Mouse (Mus musculus): ENCODE data around the gene Chchd2.

The Chchd2 gene

DNA sequence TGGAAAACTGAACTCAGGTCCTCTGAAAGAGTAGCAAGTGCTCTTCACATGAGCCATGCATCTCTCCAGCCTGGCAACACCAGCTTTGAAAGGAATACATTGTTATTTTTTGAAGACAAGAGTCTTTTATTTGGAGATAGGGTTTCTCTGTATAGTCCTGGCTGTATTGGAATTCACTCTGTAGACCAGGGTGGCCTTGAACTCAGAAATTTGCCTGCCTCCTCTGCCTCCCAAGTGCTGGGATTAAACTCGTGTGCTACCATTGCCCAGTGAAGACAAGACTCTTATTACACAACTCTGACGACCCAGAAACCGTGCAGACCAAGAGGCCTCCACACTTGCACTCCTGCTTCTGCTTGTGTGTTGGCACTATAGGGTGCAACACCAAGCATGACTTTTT lies 7.4 kb downstream of the Chchd2 start:
- in situ Hi-C loops (cut with MboI, MseI): no loop called here

GRCm38 (mm10) chr5:129878946-129879345 lies 8.3 kb downstream of the Chchd2 start:
- in situ Hi-C loops (cut with MboI, MseI): no loop called here

DNA sequence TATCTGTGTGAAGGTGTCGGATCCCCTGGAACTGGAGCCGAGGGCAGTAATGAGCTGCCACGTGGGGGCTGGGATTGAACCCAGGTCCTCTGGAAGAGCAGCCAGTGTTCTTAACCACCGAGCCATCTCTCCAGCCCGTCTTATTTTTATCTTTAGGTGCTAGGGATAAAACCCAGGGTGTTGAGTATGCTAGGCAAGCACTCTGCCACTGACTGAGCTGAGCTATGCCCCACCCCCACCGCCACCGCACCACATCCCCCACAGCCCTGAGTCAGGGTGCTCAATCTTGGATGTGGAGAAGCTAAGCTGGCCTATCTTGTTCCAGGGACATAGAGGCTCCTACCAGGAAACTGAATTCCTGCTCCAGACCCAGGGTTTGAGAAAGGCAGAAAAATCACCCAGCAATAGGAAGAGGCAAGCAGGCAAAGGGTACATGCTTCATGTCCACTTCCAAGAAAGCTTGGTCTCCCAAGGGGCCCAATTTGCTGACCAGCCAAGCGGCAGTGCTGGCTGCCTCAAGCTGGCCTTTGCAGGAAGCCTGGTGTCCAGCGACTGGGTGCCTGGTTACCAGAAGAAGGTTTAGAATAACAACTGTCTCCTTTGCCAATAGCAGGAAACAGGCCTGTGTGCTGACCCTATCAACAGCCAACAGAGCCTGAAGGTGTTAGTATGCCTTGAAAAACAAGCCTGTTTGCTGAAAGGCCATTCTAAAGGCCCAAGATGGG lies 9.4 kb downstream of the Chchd2 start:
- in situ Hi-C loops (cut with MboI, MseI): no loop called here

DNA sequence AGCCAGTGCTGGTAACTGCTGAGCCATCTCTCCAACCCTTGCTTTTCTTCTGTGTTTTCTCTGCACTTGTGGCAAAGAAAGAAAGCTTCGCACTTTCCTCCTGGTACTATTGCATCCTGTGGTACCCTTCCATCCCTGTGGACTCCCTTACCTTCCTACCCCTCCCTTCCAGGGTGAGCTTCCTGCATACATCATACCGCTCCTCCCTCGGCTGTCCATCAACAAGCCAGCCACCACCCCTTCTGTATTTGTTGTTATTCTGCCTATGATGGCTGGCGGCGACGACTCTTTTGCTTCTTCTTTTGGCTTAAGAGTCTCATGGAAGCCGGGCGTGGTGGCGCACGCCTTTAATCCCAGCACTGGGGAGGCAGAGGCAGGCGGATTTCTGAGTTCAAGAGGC lies 12.2 kb downstream of the Chchd2 start:
- in situ Hi-C loops (cut with MboI, MseI): no loop called here

DNA sequence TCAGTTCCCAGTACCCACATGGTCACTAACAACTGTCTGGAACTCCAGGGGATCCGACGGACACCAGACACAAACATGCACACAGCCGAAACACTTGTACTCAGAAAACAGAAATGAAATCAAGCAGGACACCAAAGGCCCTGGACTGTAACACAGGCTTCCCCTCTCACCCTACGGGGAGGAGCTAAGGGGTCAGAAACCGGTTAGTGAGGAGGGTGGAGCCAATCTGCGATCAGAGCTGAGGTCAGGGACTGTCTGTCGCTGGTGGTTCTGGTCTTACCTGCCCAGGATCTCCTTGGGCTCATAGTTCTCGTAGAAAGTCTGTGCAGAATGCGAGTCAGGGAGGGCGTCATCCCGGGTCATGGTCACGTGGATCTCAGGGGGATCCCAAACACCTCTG lies 13.3 kb downstream of the Chchd2 start:
- in situ Hi-C loops (cut with MboI, MseI): loop anchor here in 1 of 2 experiments (25.0 kb wide), 1 partner anchor 687 kb away; no protein-coding TSS in a partner anchor

GRCm38 (mm10) chr5:129871238-129871637 lies 16.0 kb downstream of the Chchd2 start:
- in situ Hi-C loops (cut with MboI, MseI): loop anchor here in 1 of 2 experiments (25.0 kb wide), 1 partner anchor 684 kb away; no protein-coding TSS in a partner anchor

GRCm38 (mm10) chr5:129869238-129869995 lies 17.9 kb downstream of the Chchd2 start:
- in situ Hi-C loops (cut with MboI, MseI): loop anchor here (5.0 to 25.0 kb wide), 3 partner anchors 265 to 682 kb away; no protein-coding TSS in a partner anchor

GRCm38 (mm10) chr5:129865841-129866240 lies 21.4 kb downstream of the Chchd2 start:
- in situ Hi-C loops (cut with MboI, MseI): loop anchor here (5.0 to 25.0 kb wide), 3 partner anchors 261 to 679 kb away; no protein-coding TSS in a partner anchor

DNA sequence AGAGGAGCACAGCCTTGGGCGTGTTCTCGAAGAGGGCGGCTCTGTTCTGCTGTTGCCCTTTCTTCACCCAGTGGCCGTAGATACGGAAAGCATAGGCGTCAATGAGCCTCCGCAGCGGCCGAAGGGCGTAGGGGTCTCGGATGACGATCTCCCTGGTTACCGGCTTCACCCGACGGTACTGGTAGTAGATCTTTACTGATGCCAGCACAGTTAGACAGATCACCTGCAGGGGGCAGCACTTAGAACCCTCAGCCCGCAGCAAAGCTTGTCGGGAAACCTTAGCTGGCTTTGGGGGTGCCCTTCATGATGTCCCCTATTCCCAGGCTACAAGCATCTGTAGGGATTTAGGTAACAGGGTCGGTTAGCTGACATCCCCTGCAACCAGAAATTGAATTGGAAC lies 22.8 kb downstream of the Chchd2 start:
- in situ Hi-C loops (cut with MboI, MseI): loop anchor here in 1 of 2 experiments (10.0 to 25.0 kb wide), 2 partner anchors 260 to 677 kb away; no protein-coding TSS in a partner anchor

GRCm38 (mm10) chr5:129862325-129862724 lies 24.9 kb downstream of the Chchd2 start:
- in situ Hi-C loops (cut with MboI, MseI): loop anchor here in 1 of 2 experiments (10.0 to 25.0 kb wide), 2 partner anchors 258 to 675 kb away; no protein-coding TSS in a partner anchor

DNA sequence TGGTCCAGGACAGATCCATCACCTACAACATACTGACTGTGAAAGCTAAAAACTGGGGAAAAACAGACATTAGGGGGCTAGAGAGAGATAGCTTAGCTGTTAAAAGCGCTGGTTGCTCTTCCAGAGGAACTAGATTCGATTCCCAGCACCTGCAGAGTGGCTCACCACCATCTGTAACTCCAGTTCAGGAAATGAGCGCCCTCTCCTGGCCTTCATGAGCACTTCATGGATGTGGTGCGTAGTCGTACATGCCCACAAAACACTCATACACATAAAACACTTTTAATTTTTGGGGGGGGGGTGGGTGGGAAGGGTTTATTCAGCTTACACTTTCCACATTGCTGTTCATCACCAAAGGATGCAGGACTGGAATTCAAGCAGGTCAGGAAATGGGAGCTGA lies 30.9 kb downstream of the Chchd2 start:
- in situ Hi-C loops (cut with MboI, MseI): loop anchor here in 1 of 2 experiments (25.0 kb wide), 1 partner anchor 669 kb away; no protein-coding TSS in a partner anchor

- in situ Hi-C loops (cut with MboI, MseI): loop anchor here in 1 of 2 experiments (25.0 kb wide), 1 partner anchor 668 kb away; no protein-coding TSS in a partner anchor
Measured at GRCm38 (mm10) chr5:129855163-129855562, 32.1 kb downstream of the Chchd2 start.

GRCm38 (mm10) chr5:129847558-129847820 lies 39.8 kb downstream of the Chchd2 start:
- in situ Hi-C loops (cut with MboI, MseI): loop anchor here (5.0 kb wide), 2 partner anchors 55 to 840 kb away; partner anchors contain the start of gene Stx2 (in 1 of the 2)

GRCm38 (mm10) chr5:129846752-129847557 lies 40.3 kb downstream of the Chchd2 start, which contains the start of gene Sumf2:
TSS of gene Sumf2 (plus strand) at chr5:129846986.
- in situ Hi-C loops (cut with MboI, MseI): loop anchor here (5.0 kb wide), 2 partner anchors 55 to 840 kb away; partner anchors contain the start of gene Stx2 (in 1 of the 2)

GRCm38 (mm10) chr5:129844848-129845247 lies 42.4 kb downstream of the Chchd2 start:
- in situ Hi-C loops (cut with MboI, MseI): loop anchor here (5.0 kb wide), 2 partner anchors 53 to 838 kb away; partner anchors contain the start of gene Stx2 (in 1 of the 2)

All from T-helper 17 cell (primary cell).